Mouse (Mus musculus): ENCODE results near the gene Medag. TPM values are rescaled to one million over a fixed set of nuclear protein-coding genes. Genes with fewer than 3 reads are reported as not detected.
A peak's percentile ranks its signal among the peaks of the same experiment; 100 is the strongest.

Medag gene
- total RNA-seq, 2 experiments from 2014 or later = 8.8 to 10.5 TPM

DNA sequence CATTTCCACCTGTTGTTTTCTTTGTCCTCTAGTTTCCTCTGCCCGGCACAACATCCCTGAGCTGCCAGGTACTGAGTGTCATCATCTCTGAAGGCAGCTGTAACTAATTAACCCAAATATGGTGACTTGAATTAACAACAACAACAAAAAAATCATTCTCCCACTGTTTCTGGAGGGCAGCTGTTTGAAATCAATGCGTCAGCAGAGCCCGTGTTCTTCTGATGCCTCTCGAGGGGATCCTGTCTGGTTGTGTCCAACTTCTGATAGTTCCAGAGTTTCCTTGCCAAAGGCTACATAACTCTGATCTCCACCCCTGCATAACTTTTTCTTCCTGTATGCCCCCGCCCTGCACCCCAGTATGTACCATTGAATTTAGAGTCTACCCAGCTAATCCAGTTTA lies 28.9 kb upstream of the Medag start:
- peak; percentile 60 to 72 for DNase-seq

DNA sequence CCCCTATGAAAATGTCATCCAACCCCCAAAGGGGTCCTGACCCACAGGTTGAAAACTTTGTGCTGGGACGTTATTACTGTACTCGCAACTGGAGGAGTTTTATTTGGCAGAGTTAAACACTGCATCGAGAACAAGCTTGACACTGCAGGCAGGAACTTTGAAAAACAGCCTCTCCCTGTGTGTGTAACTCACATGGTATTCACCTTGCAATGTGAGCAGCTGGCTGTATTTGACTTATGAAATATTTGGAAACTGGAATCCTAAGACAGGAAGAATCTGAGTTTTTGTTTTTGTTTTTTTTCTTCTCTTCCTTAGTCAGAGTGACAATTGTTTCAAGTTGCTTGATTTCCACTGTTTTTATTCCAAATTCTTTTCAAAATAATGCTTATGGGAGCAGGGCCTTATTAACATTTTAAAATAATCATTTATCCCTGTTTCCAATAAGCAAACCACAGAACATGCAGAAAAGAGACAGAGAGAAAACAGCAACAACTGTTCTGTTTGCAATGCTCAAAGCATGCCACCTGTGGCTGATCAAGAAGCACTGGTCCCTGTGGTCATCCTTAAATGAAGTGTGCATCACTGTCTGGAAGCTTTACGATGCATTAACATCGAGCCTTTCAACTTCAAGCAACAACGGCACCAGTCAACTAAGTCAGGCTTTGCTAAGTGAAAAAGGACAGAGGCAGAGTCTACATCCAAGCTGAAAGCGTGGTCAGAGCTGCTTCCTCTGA lies 26.2 kb upstream of the Medag start:
- DNase-seq = no peak

DNA sequence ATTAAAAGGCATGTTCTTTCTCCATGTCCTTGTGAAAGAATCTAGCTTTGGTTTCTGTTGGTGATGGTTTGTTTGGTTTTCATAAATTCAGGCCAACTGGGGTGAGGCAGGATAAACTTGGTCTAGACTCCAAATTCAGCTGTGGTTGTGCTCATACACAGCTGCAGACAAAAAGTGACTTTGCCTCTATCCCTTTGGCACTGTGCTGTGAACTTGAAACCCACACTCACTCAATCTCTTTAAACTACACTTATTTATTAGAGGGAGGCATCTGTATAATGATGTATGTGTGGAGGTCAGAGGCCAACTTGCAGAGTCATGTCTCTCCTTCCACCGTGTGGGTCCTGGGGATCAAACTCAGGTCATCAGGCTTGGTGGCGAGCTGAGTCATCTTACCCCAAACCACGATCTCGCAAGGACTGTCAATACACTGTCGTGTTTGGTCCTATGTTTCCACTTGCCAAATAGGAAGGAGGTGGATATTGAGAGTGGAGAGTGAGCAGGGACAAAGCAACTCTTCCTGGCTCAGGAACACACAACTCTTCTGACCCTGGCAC lies 25.2 kb upstream of the Medag start:
- no peak for DNase-seq

DNA sequence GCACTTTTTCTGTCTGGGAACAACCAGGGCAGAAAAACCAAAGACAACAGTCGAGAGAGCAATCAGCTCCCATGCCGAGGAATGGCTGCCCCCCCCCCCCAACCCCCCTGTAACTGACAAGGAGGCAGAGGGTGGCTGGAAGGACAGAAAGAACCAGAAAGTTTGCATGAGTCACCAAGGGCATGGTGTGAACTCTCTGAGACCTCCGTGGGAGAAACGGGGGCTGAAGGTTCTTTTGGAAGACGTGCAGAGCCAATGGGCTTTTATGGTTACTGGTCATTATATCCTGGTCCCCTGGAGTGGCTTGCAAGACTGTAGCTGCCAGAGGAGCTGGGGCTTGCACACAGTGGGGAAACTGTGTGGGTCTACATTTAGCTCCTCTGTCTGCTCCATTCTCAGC lies 22.6 kb upstream of the Medag start:
- DNase-seq = peak in 1 of 2 experiments; percentile 39

DNA sequence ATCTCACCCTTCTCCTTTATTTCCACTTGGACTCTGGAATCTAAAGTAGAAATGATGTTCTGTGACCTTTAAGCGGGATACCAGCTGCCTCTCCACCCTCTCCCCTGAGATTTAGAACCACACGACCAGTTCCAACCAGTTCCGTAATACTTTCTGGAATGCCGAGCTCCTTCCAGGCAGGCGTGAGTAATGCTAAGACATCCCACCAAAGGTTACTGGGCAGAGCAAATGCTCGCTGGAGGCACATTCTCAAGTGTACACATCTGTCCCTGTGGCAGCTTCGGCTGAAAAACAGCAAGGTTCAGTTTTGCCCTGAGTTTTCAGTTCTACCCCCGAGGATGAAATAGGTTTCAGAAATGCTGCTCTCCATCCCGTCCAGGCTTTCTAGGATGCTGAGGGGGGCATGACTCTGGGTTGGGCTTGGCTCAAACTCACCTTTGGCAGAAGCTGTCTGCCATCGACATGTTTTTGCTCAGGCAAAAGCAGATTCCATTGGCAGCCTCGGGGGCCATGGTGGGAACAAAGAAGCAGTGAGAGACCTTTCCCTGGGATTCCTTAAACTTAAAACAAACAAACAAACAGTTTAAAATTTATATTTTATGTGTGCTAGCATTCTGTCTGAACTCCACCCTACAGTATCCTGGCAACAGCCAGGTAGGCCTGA lies 21.9 kb upstream of the Medag start:
- peak; percentile 78 to 90 for DNase-seq

DNA sequence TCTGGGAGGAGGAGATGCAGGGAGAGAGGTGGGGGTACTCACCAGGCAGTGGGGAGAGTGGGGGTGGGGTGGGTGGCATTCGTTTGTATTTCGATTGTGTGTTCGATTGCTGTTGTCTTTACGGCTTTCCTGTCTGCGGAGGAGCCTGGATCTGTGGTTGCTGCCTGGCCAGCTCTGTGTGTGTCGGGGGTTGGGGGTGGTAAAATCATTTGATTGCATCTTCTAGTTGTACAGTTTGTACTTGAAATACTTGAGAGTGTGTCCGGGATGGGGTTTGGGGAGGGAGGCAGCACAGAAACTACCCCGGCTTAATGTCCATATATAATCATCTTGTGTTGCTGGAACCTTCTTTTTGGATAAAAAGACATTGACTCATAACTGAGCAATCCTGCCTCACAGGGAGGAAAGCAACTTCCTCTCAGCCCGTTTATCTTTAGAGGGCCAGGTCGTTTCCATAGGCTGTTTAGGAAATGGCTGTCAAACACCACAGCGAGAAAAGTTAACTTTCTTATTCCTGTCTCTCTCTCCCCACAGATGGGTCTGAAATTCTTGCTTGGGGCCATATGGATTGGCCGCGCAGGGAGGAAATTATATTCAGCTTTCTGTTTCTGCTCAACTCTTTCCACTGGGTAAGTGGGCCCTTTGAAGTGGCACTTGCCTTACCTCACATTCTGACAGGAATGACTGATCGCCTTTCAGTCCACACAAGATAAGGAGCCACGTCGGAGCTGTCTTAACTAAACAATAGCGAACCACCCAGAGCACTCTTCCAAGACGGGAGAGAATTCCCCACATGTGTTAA lies 19.8 kb upstream of the Medag start:
- DNase-seq = no peak

DNA sequence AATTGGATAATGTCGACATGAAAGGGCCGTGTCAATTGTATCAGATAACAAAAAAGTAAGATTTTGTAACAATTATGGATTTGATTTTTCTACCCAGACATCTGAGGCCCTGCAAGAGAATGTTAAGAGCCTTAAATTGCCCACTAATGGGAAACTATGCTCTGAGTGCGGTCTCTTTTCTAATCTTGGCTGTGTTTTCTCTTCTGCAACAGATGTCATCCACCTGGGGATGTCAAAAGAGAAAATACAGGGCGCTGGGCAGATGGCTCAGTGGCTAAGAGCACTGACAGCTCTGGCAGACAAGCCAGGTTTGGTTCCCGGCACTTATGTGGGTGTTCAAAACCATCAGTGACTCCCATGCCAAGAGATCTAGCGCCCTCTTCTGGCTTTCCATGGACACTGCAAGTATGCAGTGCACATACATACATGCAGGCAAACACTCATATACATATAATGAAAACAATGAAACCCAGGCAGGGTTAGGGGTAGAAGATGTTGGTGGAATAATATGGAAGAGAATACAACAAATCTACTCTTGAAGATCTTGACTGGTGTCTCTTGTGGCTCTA lies 19.0 kb upstream of the Medag start:
- no peak for DNase-seq

DNA sequence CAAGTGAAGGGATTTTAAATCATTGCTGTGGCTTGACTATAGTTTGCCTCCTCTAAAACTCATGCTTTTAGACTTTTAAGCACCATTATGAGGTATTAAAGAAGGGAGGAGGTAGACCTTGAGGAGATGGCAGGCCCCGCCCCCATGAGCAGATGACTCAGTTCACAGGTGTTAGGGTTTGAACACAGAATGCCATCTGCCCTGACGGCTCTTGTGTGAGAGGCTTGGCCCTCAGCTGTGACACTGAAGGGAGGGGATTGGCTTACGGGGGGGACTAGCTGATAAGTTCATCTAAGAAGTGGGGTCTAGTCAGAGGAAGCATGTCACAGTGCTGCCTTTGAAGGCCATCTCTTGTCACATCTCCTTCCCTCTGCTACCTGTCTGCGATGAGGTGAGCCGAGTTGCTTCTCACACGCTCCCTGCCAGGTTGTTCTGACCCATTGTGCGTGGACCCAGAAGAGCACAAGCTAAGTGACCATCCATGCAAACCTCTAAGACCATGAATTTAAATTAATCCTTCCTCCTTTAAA lies 10.0 kb upstream of the Medag start:
- no peak for DNase-seq

DNA sequence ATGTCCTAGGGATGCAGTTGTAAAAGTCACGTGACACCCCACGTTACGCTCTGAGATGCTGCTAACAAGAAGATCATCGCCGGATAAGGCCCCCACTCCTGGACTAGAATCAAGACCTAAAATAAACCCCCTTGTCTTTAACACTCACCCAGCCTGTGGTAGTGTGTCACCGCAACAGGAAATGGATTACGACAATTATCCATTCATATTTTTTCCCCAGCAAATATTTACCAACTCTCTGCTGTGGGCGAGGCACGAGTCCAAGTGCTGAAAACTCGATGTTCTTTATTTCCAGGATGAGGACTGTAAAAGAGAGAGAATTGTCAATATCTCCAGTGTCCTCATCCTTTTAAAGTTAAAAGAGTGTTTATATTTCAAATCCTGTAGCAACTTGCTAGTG lies 9.5 kb upstream of the Medag start:
- DNase-seq = peak in 1 of 2 experiments; percentile 33

DNA sequence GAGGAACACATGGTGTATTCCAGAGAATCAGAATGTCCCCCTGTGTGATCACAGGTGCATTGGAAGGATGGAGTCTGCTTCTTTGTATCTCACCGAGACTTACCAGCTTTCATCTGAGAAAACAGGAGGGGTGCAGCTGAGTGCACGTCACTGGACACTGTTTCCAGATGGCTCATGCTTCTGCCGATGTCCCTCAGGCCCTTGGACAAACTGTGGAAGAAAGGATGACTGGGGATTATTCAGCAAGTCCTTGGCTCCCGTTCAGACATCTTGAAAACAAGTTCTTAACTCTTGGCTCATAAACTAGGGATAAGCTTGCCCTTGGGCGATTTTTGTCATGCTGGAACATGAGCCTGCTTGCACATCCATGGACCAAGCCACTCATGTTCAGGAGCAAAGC lies 8.2 kb upstream of the Medag start:
- DNase-seq = peak; percentile 74 to 89

DNA sequence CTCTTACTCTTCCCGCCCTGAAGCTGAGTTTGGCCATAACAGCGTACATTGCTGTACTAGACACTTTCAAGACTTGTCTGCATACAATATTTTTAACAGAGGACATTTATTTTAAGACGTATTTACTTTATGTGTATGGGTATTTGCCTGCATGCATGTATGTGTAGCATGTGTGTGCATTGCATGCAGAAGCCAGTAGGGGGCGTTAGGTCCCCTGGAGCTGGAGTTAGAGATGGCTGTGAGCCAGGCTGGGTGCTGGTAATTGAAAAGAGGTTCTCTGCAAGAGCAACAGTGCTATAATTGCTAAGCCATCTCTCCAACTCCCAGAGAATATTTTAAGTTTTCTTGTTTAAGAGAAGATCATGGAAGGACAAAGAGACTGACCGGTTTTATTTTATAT lies 6.8 kb upstream of the Medag start:
- DNase-seq = no peak

DNA sequence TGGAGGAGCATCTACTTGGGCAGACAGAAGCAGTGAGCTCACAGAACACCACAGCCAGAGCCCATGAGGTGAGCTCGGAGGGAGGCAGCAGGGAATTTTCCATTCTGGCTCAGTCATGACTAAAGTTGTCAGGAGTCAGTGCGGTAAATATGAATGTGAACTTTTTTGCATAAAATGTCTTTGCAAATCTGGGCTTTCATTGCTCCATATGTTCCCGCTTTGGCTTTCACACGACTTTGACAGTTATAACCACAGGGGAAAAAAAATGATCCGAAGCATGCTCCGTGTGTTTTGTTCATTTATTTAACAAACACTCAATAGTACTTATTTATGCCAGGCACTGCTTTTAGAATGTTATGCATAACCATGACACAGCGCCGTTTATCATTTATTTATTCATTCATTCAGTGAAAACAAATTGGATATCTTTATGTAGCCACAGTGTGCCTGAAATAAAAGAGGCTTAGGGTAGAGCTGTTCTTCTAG lies 4.7 kb upstream of the Medag start:
- DNase-seq = no peak

DNA sequence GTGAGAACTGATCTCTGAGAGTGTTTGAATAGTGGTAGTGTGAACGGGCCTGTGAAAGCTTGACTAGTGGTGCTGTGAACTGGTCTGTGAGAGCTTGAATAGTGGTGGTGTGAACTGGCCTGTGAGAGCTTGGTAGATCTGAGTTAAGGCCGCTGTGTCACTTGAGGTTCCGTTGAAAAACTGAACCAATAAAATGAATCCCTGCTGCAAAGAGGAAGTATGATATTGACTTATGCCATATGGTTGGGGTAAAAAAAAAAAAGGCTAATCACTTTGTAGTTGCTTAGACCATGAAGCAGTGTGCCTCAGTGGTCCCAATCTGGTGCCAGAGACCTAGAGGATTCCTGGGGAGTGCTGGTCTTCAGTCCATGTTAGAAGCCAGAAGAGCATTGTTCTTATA lies 2.0 kb upstream of the Medag start:
- DNase-seq = no peak

DNA sequence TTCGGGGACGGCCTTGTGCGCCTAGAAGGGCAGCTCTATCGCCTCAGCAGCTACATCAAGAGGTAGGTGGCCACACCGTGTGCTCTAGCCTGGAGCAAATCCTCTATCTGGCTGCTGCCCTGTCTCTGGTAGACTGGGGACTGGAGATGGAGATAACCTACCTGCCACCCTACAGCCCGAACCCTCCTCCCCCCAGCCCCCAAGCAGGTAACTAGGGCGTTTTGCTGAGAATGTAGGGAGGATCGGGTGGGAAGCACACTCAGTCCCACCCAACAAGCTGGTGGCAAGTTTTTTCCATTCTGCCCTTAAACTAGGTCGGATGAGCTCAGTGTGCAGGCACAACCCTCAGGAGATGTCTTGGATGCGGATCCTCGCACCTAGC lies 636 bp downstream of the Medag start:
- DNase-seq = no peak

DNA sequence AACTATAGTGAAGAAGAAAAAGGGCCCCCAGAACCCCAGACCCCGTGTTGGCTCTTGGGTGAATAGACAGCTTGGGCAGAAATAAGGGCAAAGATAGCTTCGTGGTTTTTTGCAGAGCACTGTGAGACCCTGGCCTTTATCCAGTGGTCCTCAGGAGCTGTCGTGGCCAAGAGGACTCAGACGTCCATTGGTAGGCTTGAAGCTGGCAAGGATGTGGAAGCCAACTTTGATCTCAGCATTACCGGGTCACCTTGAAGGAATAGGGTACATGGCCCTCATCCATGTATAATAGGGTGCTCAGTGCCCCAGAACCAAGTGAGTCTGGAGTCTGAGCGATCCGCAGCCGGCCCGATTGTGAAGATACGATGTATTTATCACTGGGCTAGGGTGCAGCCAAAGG lies 1.1 kb downstream of the Medag start:
- no peak for DNase-seq

DNA sequence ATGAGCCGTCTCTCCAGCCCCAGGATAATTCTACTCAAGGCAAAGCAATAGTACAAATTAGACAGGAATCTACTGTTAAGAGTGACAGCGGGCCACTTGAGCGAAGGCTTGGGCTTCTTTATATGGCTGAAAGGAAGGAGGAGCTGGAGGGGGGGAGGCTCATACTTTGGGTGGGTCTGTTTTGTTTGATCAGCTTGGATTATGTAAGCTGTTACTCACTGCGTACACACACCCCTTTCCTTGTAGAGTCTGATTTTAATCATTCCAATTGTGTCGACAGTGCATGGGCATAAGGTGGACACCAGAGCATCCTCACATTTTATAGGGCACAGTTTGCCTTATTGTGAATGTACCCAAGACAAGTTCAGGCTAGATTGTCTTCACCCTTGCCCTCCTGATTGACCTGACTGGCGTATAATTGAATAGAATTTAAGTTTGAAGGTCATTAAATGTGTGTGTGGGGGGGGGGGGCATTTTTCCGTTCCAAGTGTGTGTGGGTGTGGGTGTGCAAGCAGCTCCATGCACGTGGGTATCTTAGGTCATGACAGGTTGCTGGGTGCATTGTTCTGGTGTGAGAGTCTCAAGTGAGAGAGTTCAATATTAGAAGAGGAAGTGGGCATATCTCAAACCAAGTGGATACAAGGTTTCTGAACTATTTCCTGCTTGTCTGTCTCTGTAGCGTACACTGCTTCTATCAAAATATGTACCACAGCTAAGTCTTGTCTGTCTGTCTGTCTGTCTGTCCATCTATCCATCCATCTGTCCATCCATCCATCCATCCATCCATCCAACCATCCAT lies 3.0 kb downstream of the Medag start:
- no peak for DNase-seq

DNA sequence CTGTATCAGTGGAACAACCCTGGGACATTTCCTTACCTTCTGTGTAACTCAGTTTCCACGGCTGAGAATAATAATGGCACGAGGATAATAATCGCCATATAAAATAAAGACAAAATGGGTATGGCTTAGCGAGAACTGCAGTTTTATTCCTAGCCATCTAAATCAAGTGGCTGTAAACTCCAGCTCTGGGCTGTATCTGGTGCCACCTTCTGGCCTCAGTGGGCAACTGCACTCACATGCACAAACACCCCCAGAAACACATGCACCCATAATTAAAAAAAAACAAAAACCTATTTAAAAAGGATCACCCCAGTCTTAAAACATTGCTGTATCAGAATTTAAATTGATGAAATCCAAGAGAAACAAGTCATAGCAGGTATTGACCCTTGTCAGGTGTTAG lies 5.8 kb downstream of the Medag start:
- DNase-seq = no peak

DNA sequence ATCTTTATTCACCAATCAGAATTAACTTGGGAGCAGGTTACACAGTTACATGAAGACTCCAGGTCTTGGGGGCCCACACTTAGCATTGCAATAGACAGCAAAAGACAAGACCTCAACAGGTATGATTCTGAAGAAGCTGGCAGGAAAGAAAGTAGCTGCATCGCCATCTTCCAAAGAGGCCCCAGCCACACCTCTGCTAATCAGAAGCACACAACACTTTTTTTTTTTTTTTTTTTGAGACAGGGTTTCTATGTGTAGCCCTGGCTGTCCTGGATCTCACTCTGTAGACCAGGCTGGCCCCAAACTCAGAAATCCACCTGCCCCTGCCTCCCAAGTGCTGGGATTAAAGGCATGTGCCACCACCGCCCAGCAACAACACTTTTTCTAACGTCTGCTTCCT lies 15.0 kb downstream of the Medag start:
- DNase-seq = no peak

DNA sequence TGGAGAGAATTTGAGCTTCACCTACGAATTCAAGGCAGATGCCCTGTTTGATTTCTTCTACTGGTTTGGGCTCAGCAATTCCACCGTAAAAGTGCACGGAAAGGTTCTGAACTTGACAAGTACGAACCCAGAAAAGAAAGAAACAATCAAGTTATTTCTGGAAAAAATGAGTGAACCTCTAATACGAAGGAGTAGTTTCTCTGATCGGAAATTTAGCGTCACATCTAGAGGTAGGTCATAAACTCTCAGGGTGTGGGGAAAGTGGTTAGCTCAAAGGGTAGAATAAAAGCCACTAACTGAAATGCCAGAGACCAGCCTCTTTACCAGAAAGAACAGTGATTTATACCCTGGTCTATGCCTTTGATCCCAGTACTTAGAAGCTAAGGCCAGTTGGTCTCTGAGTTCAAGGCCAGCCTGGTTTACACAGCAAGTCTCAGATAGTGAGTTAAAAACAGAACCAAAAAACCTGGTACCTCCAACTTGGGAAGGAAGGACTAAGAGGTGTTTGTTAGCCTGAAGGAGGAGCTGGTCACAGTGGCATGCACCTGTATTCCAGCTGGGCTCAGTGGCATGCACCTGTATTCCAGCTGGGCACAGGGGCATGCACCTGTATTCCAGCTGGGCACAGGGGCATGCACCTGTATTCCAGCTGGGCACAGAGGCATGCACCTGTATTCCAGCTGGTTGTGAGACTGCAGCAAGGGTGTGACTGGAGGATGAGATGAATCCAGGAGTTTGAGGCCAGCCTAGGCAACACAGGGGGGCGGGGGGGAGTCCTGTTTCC lies 15.9 kb downstream of the Medag start:
- no peak for DNase-seq

DNA sequence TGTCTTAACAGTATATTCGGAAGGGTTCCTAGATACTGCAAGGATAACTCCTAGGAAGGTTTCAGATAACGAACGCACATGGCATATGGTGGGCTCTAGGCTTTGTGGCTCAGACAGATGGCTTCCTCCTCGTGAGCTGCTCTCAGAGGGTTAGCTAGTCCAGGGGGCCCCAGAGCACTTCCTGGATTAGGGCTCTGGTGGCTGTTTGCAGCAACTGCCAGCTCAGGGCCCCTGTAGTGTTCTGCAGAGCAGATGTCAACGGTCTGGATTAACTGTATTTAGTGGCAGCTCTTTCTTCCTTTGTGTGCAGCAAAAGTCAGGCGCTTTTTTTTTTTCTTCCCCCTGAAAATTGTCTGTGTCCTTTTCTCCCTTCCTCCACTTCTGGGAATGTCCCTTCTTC lies 16.8 kb downstream of the Medag start:
- no peak for DNase-seq
